Mouse (Mus musculus) kidney, adult 2 months (tissue): ENCODE measurements at regions not wholly inside any gene's neighbourhood (a gene's known extent, or its start where the extent isn't known, plus 50 kb on each side); places are given as distances from the start of the nearest gene placed in this dataset.

Experiments used
- DNase-seq: peaks from one replicate; pipeline ENCODE4 v3.0.0; 2021
- H3K27ac ChIP-seq: fragments of 200-500 bp; 2 replicates; pipeline ENCODE4 v1.5.1; 2012; ENCODE audit warnings: low read depth, low read length, control low read depth, inconsistent platforms; ENCODE audit not compliant: insufficient read depth
- H3K27me3 ChIP-seq: fragments of 200-500 bp; replicated peaks from 2 replicates; pipeline ENCODE4 v1.6.1; 2012; ENCODE audit warnings: mild to moderate bottlenecking, moderate library complexity, low read length, inconsistent platforms; ENCODE audit not compliant: control insufficient read depth, insufficient read depth
- H3K36me3 ChIP-seq: fragments of 200-500 bp; 2 replicates; pipeline ENCODE4 v1.6.1; 2012; ENCODE audit warnings: mild to moderate bottlenecking, moderate library complexity, low read length, inconsistent platforms; ENCODE audit not compliant: control insufficient read depth, insufficient read depth
- H3K4me1 ChIP-seq: fragments of 200-500 bp; 2 replicates; pipeline ENCODE4 v1.6.1; 2011; ENCODE audit warnings: low read length; ENCODE audit not compliant: control insufficient read depth, insufficient read depth
- H3K4me3 ChIP-seq: fragments of 200-500 bp; 2 replicates; pipeline ENCODE4 v1.5.1; 2011; ENCODE audit warnings: mild to moderate bottlenecking, low read depth, low read length, control low read depth; ENCODE audit not compliant: insufficient read depth
- CTCF ChIP-seq: fragments of 200-500 bp; conservative IDR thresholded peaks from 2 replicates; pipeline ENCODE4 v1.5.1; 2011; ENCODE audit warnings: low read depth, mild to moderate bottlenecking, control low read depth, low read length, moderate library complexity, mixed read lengths; ENCODE audit not compliant: insufficient read depth, insufficient read length
- POLR2A ChIP-seq: fragments of 200-500 bp; IDR thresholded peaks from one replicate; pipeline ENCODE4 v1.6.1; 2011; ENCODE audit warnings: low read depth, low read length, control low read depth
- WGBS: fragments of 180-500 bp; shearing (Covaris S2); methylation state at CpG from one replicate; pipeline ENCODE4 v1.1.7; 2018; 5-methylcytosine and 5-hydroxymethylcytosine counted together

GRCm38 (mm10) chr9:61205049-61205448 lies 167.1 kb upstream of the Tle3 start:
- Histone ChIP-seq H3K27me3 (no peaks in the 10 kb centered on the region), H3K4me3 (no peak overlapping the region), H3K36me3 (no peaks in the 10 kb centered on the region), H3K27ac (no peak overlapping the region), H3K4me1 (no peaks in the 10 kb centered on the region)
- WGBS = 91% methylated on average over 8 of the region's 8 CpGs
- no peak for DNase-seq
- TF ChIP-seq POLR2A = no peak
- TF ChIP-seq CTCF = no peak

- Histone ChIP-seq H3K4me1 (no peaks in the 10 kb centered on the region), H3K4me3 (no peak overlapping the region), H3K36me3 (no peaks in the 10 kb centered on the region), H3K27ac (no peak overlapping the region), H3K27me3 (no peaks in the 10 kb centered on the region)
- no peak for DNase-seq
- TF ChIP-seq CTCF (no peak), POLR2A (no peak)
- WGBS = 74% methylated on average over 13 of the region's 13 CpGs
These were observed 165.3 kb upstream of the Tle3 start for GRCm38 (mm10) chr9:61206725-61207365.

- no peak for DNase-seq
- Histone ChIP-seq H3K4me1 (no peaks in the 10 kb centered on the region), H3K36me3 (no peaks in the 10 kb centered on the region), H3K4me3 (no peak overlapping the region), H3K27me3 (no peaks in the 10 kb centered on the region), H3K27ac (no peak overlapping the region)
- WGBS = 97% methylated on average over 13 of the region's 13 CpGs
- TF ChIP-seq CTCF = no peak
- no peak for TF ChIP-seq POLR2A
These were observed 164.6 kb upstream of the Tle3 start for GRCm38 (mm10) chr9:61207423-61208150.

DNA sequence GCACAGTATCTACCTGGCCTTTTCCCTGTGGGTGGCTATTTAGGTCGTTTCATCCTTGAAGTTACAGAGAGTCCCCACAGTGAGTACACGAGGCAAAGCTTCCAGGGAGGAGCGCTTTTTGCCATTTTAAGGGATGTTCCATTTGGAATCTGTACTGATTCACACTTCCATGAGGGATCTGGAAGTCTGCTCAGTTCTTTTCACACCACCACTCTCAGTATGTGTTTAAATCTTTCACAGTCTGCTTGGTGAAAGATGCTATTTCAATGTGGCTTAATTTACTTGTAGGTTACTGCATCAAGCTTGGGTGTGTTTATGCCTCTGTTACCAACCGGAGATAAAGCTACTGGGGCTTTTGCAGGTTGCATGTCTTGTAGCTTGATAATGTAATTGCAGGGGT lies 160.5 kb upstream of the Tle3 start:
- 66% methylated on average over 4 of the region's 4 CpGs for WGBS
- no peaks in the 10 kb centered on the region for H3K4me1 ChIP-seq
- DNase-seq = no peak
- H3K4me3 ChIP-seq = no peak overlapping the region
- H3K36me3 ChIP-seq = no peaks in the 10 kb centered on the region
- no peaks in the 10 kb centered on the region for H3K27me3 ChIP-seq
- TF ChIP-seq CTCF (no peak), POLR2A (no peak)
- no peak overlapping the region for H3K27ac ChIP-seq

DNA sequence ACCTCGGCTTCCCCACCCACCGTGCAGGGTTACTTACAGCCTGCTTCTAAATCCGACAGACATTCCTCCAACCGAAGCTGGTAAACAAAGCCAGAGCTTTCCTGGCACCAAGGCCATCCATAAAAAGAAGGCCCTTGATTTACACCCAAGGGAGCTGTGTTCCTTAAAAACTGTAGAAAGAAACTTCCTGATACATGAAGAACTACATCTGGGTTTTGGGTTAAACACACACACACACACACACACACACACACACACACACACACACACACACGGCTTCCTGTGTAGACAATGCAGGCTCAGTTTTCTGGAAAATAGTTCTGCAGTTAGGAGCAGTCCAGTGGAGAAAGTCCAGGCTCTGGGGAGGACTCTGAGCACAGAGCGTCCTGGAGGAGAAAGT lies 157.2 kb upstream of the Tle3 start:
- no peak overlapping the region for H3K4me3 ChIP-seq
- TF ChIP-seq POLR2A (no peak), CTCF (no peak)
- H3K27me3 ChIP-seq = no peaks in the 10 kb centered on the region
- H3K4me1 ChIP-seq = no peaks in the 10 kb centered on the region
- no peaks in the 10 kb centered on the region for H3K36me3 ChIP-seq
- DNase-seq = peak; percentile 46
- 51% methylated on average over 6 of the region's 6 CpGs for WGBS
- H3K27ac ChIP-seq = no peak overlapping the region

GRCm38 (mm10) chr9:61216012-61216770 lies 156.0 kb upstream of the Tle3 start:
- Histone ChIP-seq H3K4me3 (no peak overlapping the region), H3K27me3 (no peaks in the 10 kb centered on the region), H3K4me1 (no peaks in the 10 kb centered on the region), H3K27ac (no peak overlapping the region), H3K36me3 (no peaks in the 10 kb centered on the region)
- 52% methylated on average over 13 of the region's 13 CpGs for WGBS
- no peak for TF ChIP-seq POLR2A
- no peak for TF ChIP-seq CTCF
- DNase-seq = peak; percentile 48

DNA sequence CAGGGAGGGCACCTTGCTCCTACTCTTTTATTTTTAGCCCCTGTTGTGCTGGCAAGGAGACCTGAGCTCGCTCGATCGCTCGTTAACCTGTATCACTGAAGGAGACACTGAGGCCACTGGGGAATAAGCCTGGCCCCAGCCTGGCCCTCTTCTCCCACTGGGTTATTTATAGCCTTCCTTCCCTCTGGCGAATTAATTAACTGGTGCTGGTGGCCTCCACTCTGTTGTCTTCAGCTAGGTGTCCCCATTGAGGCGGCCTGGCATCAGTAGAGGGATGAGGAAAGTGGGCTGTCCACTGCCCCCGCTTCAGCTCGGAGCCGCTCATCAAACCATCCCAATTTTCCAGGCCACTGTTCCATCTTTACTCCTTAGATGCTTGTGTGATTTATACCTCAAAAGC lies 152.1 kb upstream of the Tle3 start:
- TF ChIP-seq POLR2A (no peak), CTCF (no peak)
- H3K27me3 ChIP-seq = no peaks in the 10 kb centered on the region
- H3K27ac ChIP-seq = no peak overlapping the region
- WGBS = 79% methylated on average over 9 of the region's 9 CpGs
- no peak overlapping the region for H3K4me3 ChIP-seq
- no peak for DNase-seq
- H3K36me3 ChIP-seq = no peaks in the 10 kb centered on the region
- H3K4me1 ChIP-seq = no peaks in the 10 kb centered on the region
